Mouse (Mus musculus) neural tube, postnatal 0 days (tissue): ENCODE results near the gene Olfr350. TPM values are rescaled to one million over a fixed set of nuclear protein-coding genes. Genes with fewer than 3 reads are reported as not detected.

ENCODE experiments used
- polyA plus RNA-seq: library from polyadenylated mRNA; unstranded; fragments of >200 nt; fragmentation: Nextera tagmentation; extraction: Ambion mirVana; gene quantifications from 2 replicates; pipeline ENCODE4 v1.2.1, GENCODE M21; 2015

The Olfr350 gene
- not detected in 2 replicates for polyA plus RNA-seq

DNA sequence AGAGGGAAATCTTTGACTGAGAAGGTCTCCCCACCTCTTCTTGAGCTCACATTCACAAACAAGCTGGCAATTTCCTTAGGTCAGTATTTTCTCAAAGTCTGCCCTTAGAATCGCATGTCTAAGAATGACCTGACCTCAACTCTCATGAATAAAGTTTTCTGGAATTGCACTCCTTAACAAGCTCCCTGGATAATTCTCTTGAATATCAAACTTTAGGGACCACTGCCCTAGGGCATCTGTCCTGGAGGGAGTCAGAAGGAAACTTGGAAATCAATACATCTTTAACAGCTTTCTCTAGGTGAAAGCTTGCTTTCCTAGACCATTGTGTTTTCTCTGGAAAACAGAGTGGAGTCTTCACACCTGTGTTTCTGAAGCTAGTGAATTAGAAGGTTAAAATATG is at the start of gene Olfr350:
TSS of gene Olfr350 (plus strand) at position 301 of the 400 bp plus-strand sequence.

GRCm38 (mm10) chr2:36816932-36817331 is 29.2 kb upstream of the Olfr350 start, which contains the start of gene Olfr3:
TSS of gene Olfr3 (minus strand) at chr2:36817032.

GRCm38 (mm10) chr2:36862560-36862959 is 16.4 kb downstream of the Olfr350 start, which contains the start of gene Olfr351:
TSS of gene Olfr351 (minus strand) at chr2:36862660.

DNA sequence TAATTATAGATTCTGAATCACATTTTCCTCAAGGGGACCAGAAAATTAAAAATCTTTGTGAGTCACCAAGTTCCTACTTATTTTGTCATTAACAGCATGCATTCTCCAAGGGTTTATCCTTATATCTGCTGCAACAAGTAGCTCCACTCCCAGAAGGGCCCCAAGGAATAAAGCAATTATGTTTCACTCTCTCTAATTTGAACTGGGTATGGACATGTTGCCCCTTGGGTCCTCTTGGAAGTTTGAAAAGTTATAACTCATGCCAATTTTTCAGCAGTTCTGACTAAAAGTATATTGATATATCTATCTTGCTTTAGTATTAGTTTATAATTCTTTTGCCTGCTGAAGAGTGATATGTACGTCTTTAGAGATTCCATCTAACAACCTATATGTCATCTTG is 22.1 kb downstream of the Olfr350 start, which contains the start of gene Olfr352:
TSS of gene Olfr352 (plus strand) at position 301 of the 400 bp plus-strand sequence.

DNA sequence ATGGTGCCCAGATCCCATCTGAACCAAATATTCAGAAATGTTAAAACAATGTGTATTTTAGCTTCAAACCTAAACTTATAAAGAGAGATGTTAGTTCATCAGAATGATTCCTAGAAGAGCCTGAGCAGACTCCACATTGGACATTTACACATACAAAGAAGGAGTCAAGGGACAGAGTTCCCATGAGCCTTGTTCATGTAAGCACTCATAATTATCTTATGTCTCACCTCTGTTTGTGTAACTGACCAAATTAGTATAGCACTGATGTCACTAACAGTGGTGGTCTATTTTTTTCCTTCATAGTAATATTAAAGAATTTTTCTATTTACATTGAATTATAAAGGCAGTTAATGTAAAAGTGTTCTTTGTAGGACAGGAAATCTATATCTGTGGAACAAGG is 46.7 kb downstream of the Olfr350 start, which contains the start of gene Olfr353:
TSS of gene Olfr353 (minus strand) at position 101 of the 400 bp plus-strand sequence.

Other genes with a start within 250 kb of the Olfr350 start
- not detected in 2 replicates for gene Olfr345, start 206.3 kb upstream of the Olfr350 start, polyA plus RNA-seq
- not detected in 2 replicates for gene Olfr346, start 160.5 kb upstream of the Olfr350 start, polyA plus RNA-seq
- not detected in 2 replicates for gene Olfr347, start 114.4 kb upstream of the Olfr350 start, polyA plus RNA-seq
- not detected in 2 replicates for gene Olfr348, start 62.0 kb upstream of the Olfr350 start, polyA plus RNA-seq
- not detected in 2 replicates for gene Olfr50, start 55.8 kb upstream of the Olfr350 start, polyA plus RNA-seq
- gene Olfr3, start 29.3 kb upstream of the Olfr350 start, polyA plus RNA-seq: not detected in 2 replicates
- gene Olfr351, start 16.4 kb downstream of the Olfr350 start, polyA plus RNA-seq: not detected in 2 replicates
- gene Olfr352, start 22.1 kb downstream of the Olfr350 start, polyA plus RNA-seq: not detected in 2 replicates
- gene Olfr353, start 46.6 kb downstream of the Olfr350 start, polyA plus RNA-seq: not detected in 2 replicates
- not detected in 2 replicates for gene Olfr354, start 59.4 kb downstream of the Olfr350 start, polyA plus RNA-seq
- gene Olfr355, start 82.6 kb downstream of the Olfr350 start, polyA plus RNA-seq: not detected in 2 replicates
- gene Olfr356, start 90.8 kb downstream of the Olfr350 start, polyA plus RNA-seq: not detected in 2 replicates
- not detected in 2 replicates for gene Olfr357, start 147.5 kb downstream of the Olfr350 start, polyA plus RNA-seq
- gene Olfr358, start 163.0 kb downstream of the Olfr350 start, polyA plus RNA-seq: not detected in 2 replicates
- gene Olfr360, start 219.4 kb downstream of the Olfr350 start, polyA plus RNA-seq: not detected in 2 replicates
- gene Olfr361, start 243.0 kb downstream of the Olfr350 start, polyA plus RNA-seq: not detected in 2 replicates